Mouse (Mus musculus): ENCODE results near the gene Mgat4e.
"Not testable (repeated sequence)": the region's sequence is repeated elsewhere in the genome, so short reads cannot be mapped to it uniquely, and the experiment has no call there.

The Mgat4e gene

DNA sequence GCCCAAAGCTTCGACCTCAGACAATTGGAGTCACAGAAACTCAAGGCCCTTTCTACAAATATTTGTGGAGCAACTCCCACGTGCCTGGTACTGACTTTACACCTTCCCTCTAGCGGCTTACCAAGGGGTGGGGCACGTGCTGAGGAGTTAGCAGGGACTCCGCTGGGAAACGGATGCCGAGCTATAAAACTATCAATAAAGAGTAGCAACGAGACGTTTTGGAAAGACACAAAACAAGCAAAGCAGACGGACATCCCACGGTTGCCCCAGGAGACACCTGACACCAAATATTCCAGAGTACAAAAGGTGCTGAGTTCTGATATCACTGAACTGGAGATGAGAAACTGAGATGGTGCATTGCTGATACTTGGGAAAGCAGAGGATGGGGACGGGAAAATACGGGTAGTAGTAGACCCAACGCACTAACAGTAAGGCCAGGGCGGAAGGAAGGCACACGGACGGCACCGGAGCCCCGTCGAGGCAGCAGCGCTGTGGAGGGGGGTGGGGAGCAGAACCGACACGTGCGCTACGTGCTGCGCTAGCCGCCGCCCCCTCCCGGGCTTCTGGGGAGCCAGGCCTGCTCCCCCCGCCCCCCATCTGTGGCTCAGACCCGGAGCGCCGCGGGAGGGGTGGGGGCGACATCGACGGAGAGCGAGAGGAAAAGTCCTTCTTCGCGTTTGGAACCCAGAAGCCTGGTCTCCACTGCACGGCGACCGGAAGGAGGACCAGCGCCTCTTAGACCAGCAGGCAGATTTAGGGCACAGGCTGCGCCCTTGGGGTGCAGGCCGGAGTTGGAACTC is 6.6 kb upstream of the Mgat4e start:
- peak; percentile 78 for DNase-seq

DNA sequence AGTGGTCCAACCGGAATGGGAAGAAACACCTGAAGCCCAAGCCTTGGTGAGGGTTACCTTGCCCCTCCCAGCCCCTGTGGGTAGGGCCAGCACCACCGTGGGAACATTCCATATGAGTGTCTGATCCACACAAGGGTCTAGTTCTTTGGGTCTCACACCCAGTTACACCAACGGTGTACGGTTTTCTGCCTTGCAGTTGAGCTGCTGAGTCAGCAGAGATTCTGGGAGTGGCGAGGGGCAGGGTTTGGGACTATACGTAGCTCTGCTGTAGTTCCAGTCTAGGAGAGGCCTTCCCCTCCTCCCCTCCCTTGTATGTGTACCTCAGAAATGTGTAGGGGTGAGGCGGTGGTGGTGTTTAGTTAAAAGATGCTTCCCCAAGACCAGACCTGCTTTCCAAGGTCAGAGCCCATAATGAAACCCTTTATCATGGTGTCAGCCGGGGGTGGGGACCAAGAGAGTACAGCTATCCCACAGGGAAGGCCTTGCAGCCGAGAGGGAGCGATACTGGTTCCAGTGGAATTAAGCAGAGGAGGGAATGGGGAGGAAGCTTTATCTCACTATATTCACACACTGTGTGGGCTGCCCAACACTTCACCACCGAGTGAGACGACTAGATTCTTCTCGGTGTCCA is 5.9 kb upstream of the Mgat4e start:
- peak; percentile 8 for DNase-seq

DNA sequence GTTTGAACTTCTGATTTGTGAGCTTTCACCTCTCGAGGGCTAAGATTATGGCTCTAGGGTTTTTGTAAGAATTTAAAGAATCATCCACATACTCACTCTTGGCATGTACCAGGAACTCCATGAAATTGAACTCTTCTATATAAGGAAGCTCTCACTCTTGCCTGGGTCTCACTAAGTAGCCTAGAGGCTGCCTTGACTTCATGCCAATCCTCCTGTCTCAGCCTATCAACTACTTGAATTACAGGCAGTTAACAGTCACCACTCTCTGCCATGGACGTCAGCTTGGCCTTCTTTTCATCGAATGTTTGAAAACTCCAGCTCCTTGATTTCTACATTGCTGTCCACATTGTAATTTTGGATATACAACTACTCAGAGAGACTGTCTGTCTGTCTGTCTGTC is 2.9 kb upstream of the Mgat4e start:
- DNase-seq, result no peak

DNA sequence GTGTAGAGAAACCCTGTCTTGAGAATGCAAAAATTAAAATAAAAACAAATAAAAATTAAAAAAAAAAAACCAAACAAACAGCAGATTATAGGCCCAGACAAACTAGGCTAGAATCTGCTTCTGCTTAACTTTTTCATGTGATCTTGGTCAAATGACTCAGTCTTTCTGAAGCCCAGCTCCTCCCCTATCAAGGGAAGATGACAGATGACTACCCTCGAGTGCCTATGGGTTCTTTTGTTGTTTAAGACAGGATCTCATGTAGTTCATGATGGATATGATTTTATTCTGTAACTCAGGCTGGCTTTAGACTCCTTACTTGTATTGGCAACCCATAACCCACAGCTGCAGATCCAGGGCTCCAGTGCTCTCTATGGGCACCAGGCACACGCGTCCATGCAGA is 2.4 kb upstream of the Mgat4e start:
- DNase-seq, result no peak

DNA sequence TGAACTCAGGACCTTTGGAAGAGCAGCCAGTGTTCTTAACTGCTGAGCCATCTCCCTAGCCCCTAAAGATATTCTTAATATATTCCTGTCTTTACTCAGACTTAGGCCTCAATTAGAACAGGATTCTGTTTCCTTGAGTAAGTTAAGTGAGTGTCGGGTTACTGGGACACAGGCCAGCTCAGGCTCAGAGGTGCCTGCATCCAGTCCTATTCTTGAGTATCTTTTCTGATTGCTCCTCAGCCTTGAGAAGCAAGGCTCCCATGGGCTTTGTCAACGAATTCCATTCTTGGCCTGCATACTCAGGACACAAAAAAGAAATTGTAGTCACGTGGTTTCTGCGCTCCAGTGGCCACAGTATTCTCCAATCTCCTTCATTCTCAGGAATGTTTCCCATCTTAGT is 1.3 kb downstream of the Mgat4e start:
- no peak for DNase-seq

DNA sequence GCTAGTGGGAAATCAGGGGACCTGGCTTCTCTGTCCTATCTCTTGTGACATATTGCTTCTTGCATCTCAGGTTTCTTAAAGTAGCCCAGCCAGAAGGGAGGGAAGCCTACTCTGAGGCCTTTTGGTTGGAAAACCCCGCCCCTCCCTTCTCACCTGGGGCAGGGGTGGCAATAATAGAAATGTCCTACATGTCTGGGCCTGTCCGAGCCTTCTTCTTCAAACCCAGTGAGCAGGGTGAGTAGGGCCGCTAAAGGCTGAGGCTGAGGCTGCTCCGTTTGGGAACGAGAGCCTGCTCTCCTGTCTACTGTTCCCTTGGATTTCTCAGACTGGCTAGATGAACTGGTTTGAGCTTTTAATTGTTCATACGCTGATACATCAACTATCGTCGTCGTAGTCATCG is 8.9 kb downstream of the Mgat4e start:
- DNase-seq, result no peak

DNA sequence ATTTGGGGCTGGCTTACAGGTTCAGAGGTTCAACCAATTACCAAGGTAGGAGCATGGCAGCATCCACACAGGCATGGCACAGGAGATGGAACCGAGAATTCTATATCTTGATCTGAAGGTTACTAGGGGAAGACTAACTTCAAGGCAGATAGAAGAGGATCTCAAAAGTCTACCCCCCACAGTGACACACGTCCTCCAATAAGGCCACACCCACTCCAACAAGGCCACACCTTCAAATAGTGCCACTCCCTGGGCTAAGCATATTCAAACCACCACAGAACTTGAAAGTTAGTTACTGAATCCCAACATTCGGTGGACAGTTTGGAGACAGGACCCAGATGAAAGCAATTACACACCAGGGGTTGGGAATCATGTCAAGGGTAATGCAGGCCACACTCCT is 14.0 kb downstream of the Mgat4e start:
- DNase-seq, result no peak

DNA sequence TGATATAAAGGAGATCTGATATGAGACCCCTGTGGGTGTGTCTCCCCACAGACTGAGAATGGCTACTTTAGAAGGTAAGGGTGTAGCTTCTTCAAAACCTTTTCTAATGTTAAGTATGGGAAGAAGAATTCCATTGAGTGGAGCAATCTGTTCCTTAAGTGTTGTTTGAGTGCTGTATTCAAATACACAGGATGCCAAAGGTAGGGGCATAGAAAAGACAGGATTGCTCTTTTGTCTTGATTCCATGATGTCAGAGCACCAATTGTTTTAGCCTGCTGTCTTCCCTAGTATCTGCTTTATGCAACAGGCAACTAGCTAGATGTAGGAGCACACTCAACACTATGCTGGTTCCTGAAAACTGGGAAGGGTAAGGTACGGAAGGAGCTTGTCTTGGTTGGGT is 14.4 kb downstream of the Mgat4e start:
- DNase-seq, result no peak

DNA sequence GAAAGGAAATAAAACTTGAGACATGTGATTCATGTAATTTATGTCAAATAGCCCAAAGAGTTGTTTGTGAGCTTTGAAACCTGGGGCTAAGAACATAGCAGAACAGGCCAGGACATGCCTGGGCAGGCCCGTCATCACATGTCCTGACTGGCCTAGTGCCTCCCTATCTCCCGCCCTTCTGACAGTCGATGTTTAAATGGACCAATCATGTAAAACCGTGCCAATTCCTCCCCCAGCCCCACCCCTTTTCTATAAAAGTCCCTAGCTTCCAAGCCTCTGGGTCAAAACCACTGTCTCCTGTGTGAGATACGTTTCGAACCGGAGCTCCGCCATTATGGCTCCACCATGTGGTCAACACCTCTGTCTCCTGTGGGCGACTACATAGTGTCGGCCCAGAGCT is 15.8 kb downstream of the Mgat4e start:
- not testable (repeated sequence) for DNase-seq

DNA sequence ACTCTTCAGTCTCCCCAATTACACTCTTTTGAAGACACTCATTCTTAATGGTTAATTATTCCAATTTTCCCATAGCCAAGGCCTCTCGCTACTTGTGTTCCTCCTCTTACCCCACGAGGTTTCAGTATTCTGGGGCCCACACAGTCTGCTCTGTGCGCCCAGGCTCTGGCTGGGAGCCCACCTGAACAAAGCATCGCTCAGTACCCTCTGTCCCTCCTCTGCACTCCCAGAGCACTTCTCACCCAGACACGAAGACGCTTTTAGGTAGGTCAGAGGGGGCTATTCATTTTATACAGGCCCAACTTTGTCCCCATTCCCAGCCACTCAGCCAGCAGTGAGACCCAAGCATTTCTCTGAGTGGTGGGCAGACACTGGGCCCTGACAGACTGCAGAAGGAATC is 18.9 kb downstream of the Mgat4e start:
- no peak for DNase-seq

DNA sequence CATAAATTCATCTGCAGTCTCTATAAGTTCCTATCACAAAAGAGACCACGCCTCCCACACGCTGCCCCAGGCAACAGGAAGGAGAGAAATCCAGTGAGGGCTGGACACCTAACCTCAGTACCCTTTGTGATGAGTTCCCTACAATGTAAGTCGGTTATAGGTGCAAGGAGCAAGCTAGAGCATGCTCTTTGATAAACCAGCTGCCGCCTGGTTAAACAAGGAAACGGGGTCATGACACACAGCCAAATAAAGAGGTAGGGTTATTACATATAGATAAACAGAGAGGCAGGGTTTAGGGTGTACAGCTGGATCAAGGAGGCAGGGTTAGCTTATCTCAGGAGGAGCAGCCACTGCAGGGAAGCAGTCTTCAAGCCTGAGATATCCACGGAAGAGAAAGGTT is 22.7 kb downstream of the Mgat4e start:
- no peak for DNase-seq

DNA sequence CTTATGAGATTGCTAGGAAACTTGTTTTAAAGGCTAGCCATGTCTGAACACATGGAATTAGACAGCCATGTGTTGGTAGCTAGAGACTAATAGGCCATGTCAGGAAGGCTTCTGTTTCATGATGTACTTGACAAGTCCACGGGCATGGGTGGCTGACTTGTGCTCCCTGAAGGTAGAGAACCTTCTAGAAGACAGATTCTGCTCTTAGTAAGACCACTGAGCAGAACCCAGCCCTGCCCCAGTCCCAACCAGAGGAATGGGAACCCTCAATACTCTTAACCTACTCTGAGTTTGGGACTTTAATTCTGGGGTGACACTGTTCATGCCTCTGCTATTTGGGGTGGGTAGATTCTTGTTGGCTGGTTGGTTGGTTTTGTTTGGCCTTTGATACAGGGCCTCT is 24.5 kb downstream of the Mgat4e start:
- no peak for DNase-seq

DNA sequence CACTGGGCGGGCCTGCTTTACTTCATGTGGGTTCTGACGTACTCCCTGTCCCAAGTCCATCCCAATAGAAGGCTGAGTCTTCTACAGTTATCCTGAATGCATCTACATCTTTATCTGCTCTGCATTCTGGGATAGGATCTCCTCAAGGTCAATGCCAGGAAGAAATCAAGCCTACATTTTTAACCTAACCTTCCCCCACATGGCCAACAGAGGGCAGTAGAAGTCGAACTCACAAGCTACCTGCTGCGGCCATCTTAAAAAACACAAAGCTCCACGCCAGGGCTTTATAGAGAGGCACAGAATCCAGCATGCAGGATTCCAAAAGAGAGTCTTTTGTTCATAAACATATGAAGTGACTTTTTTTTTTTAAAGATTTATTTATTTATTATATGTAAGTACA is 25.1 kb downstream of the Mgat4e start:
- DNase-seq, result no peak

DNA sequence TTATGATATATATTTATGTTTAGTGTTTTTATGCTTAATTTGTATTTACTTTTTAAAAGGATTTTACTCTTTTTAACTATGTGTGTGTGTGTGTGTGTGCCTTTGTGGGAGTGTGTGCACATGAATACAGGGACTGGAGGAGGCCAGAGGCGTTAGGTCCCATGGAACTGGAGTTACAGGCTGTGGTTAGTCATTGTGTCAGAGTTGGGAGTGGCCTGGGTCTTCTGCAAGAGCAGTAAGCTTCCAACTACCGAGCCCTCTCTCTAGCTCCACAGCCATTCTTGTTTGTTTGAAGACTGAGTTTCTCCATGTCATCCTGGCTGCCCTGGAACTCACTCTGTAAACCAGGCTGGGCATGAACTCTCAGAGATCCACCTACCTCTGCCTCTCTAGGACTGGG is 27.2 kb downstream of the Mgat4e start:
- DNase-seq, result no peak

DNA sequence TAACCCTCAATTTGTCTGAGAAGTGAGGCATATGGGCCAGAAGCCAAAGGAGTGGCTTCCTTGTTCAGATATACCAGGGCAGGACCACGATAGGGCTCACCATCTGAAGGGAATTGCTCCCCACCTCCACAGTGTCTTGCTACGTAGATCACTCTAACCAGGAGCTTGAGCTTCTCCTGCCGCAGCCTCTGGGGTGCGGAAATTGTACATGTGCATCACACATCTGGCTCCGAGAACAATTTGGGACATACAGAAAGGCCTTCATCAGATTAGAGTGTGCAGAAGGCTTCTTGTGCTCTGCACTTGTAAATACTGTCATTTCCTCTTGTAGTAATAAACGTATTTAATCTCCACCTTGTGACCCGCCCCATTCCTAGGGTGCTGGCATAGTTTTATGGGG is 28.3 kb downstream of the Mgat4e start:
- no peak for DNase-seq

DNA sequence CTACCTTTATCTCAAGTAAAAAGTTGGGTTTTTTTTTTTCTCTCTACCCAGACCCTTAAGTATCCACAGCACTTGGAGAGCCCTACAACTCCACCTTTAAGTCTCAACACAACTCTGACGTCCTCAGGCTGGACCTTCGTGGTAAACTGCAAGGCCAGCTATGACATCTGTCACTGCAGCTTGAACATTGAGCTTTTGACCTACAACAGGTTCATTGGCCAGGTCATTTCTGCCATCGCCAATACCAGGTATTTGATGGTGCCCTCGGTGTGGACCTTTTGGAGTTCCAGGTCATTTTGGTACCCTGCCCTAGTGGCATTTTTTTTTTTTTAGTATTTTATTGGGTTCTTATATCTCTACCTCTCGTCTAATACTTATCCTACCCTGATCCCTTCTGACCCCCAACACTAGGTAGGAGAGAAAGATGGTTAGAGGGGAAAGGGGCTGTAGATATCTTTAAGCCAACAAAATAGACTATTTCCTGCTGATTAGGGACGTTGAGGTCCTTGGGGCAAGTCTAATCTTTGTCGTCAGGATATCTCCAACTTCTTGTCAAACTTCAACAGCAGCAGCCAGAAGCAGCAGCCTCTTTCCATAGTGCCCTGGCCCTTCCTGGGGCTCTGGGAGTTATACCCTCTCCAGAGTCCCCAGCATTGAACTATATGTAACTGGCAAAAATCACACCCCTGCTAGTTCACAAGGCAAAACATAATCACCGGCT is 29.3 kb downstream of the Mgat4e start:
- no peak for DNase-seq

DNA sequence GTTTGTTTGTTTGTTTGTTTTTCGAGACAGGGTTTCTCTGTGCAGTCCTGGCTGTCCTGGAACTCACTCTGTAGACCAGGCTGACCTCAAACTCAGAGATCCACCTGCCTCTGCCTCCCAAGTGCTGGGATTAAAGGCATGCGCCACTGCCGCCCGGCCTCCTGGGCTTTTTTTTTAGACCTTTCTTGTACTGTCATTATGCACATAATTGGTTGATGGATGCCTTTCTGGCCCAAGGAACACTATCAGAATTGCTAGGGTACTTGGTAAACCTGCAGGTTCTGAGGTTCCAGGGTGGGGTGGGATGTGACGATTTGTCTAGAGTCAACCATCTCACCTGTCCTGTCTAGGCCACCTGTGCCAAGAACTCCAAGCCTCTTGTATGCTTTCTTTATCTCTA is 30.3 kb downstream of the Mgat4e start:
- not testable (repeated sequence) for DNase-seq

DNA sequence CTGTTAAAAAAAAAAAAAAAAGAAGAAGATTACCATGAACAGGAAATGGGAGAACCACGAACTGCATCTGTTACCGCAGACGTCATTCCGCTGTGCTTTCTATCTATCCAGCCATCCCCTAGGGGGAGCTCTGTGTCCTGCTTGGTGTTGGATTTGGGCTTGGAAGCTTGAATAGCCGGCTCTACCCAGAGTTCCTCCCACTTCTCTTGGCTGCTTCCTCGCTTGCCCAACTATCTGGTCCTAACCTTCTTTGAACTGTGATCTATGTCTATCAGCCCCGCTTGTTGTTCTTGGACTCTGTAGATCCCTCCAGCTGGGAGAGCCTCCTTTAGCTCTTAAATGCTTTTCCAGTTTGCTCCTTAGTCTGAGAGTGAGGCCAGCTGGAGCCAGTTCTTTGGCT is 30.8 kb downstream of the Mgat4e start:
- peak; percentile 76 for DNase-seq

DNA sequence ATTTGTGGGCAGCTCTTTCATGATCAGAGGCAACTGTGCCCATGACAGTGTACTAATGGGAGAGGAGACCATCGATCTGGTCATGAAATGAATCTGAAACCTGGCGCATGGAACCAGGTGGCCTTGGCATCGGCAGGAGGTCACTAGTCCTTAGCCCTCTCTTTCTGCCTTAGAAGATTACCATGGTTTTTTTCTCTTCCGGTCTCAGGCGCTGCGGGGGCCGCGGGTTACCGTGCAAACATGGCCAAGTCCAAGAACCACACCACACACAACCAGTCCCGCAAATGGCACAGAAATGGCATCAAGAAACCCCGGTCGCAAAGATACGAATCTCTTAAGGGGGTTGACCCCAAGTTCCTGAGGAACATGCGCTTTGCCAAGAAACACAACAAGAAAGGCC is 31.6 kb downstream of the Mgat4e start:
- not testable (repeated sequence) for DNase-seq

DNA sequence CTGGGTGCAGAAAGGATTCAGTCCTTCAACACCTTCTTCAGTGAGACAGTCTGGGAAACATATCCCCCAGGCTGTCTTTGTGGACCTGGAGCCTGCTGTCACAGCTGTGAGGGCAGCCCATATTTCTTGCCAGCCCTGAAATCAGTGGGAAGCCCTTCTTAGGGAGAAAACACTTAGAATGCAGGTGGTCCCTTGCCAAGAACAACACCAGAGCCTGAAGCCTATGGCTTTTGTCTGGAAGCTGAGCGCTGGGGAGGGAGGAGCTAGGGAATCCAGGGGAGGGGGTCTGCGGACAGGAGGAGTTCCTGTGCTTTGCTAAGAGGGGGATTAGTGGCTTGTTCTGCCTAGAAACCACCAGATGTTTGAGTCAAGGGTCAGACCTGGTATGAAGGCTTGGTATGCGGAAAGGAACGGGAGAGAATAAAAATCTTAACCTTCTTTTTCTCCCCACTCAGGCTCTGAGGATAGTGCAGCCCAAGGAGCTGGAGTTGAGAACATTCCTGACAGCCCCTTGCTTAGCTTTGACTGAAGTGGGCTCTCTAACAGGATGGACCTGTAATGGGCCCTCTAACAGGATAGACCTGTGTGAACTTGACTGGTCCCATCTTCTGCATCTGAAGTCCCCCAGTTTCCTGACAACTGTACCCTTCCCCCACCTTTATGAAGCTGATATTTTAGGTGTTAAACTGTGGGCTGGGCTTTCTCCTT is 32.8 kb downstream of the Mgat4e start:
- DNase-seq, result no peak

DNA sequence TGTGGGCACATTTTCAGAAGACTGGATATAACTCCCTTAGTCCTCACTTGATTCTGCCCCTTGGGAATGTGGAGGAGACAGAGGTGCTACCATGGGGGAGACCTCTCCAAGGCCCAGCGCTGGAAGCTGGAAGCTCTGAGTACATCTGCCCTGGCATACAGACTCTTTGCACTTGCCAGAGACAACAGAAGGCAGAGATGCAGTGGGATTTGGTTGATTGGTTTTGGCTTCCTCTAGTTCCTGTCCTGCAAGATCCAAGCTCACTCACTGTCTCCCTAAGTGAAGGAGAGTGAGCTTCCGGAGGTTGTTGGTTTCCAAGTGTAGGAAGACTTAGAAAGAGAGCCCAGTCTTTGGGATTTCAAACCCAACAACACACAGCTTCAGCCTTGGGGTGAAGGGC is 33.6 kb downstream of the Mgat4e start:
- DNase-seq, result no peak

DNA sequence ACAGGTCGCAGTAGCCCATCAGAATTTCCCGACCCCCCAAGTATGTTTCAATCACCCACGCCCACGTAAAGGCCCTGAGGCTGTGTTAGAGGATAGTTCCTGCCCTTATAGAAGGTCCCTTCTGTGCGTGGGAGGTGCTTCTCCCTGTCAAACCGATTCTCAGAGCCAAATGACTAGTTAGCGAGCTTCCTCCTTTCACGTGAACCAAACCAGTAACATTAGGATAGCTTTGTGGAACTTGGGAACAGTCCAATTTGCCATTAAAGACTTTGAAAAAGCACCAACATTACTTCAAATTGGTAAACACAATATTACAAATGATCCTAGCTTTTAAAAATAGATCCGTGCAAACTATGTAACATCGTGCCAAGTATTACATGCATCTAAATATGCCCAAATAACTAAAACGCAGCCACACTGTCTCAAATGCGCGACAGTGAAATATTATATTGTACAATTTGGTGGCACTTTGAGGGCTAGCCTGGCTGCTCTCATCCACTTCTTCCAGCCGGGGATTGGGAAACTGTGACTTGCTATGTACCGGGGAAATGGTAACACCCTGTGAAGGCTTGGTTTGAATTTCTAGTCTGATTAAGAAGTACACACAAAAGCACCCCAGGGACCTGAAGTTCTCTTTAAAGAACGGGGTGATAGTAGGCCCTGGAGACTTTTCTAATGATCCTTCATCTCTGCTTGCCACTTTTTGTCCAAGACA is 35.4 kb downstream of the Mgat4e start:
- DNase-seq, result no peak

DNA sequence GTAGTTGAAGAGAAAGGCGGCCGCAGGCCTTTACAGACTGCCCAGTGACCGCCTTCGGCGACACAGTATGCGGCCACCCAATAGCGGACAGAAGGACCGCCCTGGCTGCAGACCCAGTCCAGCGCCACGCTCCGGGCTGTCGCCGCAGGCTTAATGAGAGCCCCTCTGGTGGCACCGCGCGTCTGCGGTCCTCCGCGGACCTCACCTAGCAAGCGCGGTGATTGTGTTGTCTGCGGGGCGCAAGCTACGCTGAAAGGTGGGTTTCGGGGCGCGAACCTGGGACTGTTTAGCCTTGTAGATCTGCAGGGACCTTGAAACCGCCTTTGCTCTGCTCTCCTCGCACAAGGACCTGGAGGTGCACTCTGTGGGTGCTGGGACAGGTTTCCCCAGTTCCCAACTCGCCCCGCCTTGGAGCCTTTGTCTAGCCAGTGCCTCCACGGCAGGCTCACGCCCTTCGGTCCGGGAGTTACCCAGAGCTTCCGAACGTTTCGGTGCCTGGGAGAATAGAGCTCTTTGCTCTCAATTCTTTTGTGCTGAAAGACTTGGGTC is 36.1 kb downstream of the Mgat4e start:
- DNase-seq, result no peak

Measured in right cerebral cortex, postnatal 14 days (tissue).